Mouse (Mus musculus) embryo, embryonic 10 days (tissue): ENCODE results near the gene Dusp9.

Experiments used
- DNase-seq: peaks from one replicate; pipeline ENCODE4 v3.0.0-alpha.2; 2015; ENCODE audit warnings: low spot score

The Dusp9 gene

DNA sequence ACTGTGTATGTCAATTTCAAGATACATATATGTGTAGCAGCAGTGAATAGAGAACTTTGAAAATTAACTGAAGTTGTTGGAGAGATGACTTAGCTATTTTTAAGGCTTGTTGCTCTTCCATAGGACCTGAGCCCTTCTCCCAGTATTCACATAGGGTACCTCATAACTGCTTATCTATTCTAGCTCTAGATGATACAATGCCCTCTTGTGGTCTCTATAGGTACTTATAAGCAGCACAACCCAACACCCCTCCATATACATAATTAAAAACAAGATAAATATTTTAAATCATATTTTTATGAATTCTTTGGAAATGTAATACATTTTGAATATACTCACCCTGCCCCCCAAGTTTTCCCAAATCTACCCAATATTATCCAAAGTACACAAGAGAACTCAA is 23.9 kb downstream of the Dusp9 start:
- no peak for DNase-seq

DNA sequence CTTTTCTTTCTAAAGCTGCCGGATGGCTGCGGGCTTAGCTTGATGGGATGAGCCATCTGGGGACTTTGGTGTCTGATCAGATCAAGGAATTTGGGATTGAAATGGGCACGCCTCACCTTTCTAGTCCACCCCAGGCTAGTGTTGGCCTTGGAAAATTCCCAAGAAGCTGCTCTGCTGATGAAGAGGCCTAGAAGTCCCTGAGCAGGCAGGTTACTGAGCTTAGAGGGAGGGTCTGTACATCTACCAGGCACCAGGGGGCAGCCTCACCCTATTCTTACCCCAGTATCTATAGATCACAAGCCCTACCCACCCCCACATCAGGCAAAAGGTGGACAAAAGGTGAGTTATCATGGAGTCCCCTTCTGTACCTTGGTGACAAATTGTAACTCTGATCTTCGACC is 32.8 kb downstream of the Dusp9 start:
- peak; percentile 63 for DNase-seq

DNA sequence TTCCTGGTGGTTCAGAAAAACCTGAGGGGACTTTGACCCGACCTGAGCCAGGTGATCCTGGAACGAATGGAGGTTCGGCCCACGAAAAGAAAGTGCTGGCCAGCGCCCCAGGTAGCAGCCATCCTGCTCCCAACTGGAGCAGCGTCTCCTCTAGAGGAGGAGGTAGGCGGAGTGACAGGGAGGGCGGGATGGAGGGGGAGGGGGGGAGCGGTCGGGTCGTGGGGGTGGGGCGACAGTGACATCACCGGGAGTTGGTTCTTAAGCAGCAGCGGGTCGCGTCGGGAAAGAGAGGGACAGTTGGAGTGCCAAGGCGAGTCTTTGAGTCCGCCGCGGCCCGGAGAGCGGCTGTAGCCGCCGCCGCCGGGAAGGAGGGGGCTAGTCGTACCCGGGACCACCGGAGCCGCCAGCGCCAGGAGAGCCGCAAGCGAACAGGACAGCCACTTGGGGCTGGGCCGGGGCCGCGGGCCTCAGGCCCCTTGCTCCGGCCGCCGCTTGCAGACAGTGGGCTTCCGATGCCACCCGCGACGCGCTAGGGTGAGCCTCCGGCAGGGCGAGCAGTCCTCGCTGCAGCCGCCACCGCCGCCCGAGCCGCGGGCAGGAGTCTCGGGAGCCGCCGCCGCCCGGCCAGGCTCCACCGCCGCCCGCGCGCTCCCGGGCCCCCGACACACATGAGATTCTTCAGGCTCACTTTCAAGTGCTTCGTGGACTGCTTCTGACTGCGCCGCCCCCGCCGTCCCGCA is 33.8 kb downstream of the Dusp9 start, which contains the start of gene Slc6a8:
Gene Slc6a8 (plus strand): TSS at position 272 of the 740 bp plus-strand sequence.
- DNase-seq, result peak; percentile 74

DNA sequence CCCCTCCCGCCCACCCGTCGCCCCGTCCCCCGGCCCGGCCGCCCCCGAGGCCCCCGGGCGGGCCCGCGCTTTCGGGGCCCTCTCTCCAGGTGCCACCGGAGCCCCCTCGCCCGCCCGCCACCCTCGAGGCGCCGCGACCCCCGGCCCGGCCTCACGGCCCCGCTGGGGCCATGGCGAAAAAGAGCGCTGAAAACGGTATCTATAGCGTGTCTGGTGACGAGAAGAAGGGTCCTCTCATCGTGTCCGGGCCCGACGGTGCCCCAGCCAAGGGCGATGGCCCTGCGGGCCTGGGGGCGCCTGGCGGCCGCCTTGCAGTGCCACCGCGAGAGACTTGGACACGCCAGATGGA is 34.4 kb downstream of the Dusp9 start:
- no peak for DNase-seq

DNA sequence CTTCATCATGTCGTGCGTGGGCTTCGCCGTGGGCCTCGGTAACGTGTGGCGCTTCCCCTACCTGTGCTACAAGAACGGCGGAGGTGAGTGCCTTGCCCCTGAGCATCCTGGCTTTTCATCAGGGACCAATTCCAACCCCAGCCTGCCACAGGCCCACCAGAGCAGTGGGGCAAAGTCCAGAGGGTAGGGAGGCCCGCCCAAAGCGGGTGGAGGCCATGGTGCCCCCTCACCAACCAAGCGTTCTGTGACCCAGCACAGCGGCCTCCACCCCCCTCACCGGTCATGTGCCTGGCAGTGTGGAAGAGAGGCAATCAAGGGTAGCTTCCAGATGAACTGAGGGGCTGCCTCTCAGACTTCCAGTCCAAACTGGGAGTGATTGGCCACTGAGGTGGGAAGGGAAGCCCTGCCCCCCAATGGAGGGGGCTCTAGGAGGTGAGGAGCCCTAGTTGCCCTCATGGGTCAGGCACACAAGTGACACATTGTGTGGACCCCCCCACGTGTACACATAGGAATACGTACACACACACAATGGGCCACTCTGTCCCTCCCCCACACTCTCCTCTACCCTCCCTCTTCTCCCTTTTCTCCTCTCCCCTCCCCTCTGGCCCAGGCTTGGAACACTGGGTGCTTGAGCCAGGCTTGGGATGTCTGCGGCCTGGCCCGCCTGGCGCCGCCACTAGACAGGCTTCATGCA is 34.9 kb downstream of the Dusp9 start:
- DNase-seq, result peak; percentile 24

DNA sequence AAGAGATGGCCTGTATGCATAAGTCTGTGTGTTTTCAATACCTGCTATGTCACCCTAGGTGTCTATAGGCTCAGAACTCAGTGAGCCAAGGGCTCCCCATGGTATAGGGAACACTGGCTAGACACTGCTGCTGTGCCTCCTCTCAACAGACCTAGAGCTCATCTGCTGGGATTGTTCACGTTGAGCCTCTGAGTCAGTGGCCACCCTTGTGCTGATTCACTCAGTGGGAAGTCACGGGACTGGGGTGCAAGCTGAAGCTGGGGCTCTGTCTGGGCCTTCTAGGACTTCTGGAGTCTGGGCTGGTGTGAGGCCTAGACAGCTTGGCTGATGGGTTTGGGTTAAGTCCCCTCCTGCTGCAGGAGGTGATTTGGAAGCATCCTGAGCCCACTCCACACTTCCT is 36.0 kb downstream of the Dusp9 start:
- no peak for DNase-seq

DNA sequence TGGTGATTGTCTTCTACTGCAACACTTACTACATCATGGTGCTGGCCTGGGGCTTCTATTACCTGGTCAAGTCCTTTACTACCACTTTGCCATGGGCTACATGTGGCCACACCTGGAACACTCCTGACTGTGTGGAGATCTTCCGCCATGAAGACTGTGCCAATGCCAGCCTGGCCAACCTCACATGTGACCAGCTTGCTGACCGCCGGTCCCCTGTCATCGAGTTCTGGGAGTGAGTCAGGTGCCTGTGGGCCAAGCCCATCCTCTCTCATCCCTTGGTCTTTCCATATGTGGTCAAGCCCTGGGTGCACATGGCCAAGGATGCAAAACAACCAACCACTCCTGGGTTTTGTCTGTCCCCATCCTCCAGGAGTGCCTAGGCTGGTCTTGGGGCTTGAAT is 37.4 kb downstream of the Dusp9 start:
- DNase-seq, result no peak

DNA sequence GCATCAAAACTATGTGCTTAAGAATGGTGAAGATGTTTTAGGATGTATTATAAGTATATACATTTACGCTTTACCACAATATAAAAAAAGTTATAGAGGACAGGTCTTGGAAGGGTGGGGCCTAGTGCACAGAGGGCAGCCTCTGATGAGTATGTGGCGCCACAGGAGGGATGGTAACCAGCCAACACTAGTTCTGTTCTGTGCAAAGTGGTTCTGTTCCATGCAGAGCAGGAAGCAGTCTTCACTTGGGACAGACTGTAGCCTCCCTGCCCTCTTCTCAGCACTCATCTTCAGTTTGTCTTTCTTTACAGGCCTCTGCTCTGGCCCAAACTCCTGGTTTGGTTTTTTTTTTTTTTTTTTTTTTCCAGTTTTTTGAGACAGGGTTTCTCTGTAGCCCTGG is 44.9 kb downstream of the Dusp9 start:
- DNase-seq, result no peak

DNA sequence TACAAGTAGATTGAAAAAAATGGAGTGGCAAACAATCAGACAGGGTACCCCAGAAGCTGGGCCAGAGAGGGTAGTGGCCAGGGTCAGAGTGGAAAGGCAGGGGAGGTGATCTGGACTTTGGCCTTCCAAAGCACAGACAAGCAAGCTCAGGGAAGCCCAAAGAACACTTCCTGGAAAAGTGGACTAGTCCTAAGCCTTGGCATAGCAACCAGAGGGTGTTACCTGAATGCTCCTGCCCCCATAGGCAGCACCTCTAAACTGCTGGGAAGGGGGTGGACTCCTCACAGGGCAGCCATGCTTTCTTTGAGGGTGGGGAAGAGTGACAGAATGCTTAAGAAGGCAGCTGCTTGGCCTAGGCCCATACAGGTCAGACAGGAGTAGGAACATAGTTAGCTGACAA is 45.8 kb downstream of the Dusp9 start:
- DNase-seq, result no peak

DNA sequence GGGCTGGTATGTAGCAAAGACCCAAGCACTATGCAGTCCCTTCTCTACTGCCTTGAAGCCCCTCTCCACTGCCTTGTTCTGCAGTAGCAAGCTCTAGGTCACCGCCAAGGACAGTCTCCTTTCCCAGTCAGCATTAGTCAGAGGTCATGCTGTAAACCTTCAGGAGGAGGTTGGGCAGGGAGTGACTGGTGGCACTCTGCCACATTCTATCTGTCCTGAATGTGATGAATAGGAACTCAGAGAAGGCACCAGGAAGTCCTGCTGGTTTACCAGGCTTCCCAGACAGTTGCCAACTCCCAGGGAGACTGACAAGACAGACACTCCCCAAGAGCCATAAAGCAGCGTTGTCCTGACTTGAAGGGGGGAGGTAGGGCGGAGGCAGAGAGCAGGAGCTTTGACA is 46.4 kb downstream of the Dusp9 start:
- DNase-seq, result no peak

DNA sequence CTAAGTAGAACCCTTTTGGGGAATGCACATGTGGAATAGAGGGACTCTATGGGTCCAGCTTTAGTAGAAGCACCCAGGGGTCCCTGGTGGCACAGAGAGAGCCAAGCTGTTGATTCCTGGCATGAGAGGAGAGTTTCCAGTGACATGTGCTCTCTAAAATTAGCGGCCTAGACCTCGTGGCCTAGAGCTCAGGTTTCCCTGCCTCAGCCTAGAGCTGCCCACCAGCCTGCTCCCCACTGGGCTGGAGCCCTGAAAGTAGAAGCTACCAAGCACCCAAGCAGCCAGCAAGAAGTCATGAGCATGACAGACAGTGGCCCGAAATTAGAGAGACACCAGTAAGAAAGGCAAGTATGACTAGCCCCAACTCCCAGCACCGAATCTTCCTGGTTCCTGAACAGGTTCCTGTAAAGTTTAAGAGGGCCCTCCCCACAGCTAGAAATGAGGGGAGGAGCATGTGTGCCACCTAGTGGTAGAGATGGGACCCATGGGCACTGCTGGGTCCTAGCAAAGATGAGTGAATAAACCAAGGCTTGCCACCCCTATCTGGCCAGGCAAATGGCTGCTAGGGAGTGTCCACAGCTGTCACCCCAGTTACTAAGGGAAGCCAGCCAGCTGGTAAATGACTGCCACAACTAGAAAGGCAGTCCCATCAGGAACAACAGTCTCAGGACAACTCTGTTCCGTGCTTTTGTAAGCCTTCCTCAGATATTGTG is 51.9 kb downstream of the Dusp9 start:
- peak; percentile 27 for DNase-seq
